Mouse (Mus musculus) C2C12 (cell line): ENCODE data around the gene Capns1.

Experiments used
- CEBPB ChIP-seq: IDR thresholded peaks from one replicate; pipeline ENCODE4 v1.6.1; 2011; ENCODE audit warnings: low read depth, mild to moderate bottlenecking, control low read depth, moderate library complexity
- CTCF ChIP-seq: IDR thresholded peaks from one replicate; pipeline ENCODE4 v1.5.1; 2011; ENCODE audit not compliant: control insufficient read depth, insufficient read depth, insufficient read length
- MAX ChIP-seq: IDR thresholded peaks from one replicate; pipeline ENCODE4 v1.6.1; 2011; ENCODE audit warnings: mild to moderate bottlenecking, control low read depth
- MYOD1 ChIP-seq: IDR thresholded peaks from one replicate; pipeline ENCODE4 v1.6.1; 2011; ENCODE audit warnings: low read depth; ENCODE audit not compliant: control insufficient read depth, insufficient read length
- MYOG ChIP-seq: IDR thresholded peaks from one replicate; pipeline ENCODE4 v1.6.1; 2011; ENCODE audit not compliant: control insufficient read depth, insufficient read length; ENCODE audit errors: extremely low read depth
- USF1 ChIP-seq: IDR thresholded peaks from one replicate; pipeline ENCODE4 v1.6.1; 2011; ENCODE audit warnings: low read depth, mild to moderate bottlenecking, control low read depth, moderate library complexity

DNA sequence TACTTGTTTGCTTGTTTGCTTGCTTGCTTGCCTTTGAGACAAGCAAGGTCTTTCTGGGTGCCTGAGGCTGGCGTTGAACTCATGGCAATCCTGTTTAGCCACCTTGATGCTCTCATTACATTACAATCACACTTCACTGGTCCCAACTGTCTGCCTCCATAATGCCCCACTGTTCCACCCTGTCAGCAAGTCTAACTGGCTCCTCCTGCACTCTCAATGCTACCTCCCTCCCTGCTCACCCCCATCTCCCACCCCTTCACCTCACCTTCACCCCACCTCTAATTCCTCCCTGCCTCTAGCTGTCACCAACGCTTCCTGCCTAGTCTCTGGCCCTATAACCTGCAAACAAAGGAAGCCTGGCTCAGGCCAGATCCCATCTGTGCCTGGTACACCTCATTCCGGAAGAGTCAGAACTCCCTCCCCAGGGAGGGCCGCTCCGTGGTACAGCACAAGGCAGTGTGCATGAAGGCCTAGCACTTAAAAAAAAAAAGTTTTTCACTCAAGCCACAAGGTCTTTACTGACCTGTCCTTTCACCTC is 950 bp downstream of the Capns1 start:
- TF ChIP-seq CTCF, result no peak
- no peak for TF ChIP-seq CEBPB
- no peak for TF ChIP-seq USF1
- TF ChIP-seq MAX, result no peak
- no peak for TF ChIP-seq MYOG
- no peak for TF ChIP-seq MYOD1
